Comparison of ENCODE assay signal across 12 mouse cellular contexts in the genomic region with DNA sequence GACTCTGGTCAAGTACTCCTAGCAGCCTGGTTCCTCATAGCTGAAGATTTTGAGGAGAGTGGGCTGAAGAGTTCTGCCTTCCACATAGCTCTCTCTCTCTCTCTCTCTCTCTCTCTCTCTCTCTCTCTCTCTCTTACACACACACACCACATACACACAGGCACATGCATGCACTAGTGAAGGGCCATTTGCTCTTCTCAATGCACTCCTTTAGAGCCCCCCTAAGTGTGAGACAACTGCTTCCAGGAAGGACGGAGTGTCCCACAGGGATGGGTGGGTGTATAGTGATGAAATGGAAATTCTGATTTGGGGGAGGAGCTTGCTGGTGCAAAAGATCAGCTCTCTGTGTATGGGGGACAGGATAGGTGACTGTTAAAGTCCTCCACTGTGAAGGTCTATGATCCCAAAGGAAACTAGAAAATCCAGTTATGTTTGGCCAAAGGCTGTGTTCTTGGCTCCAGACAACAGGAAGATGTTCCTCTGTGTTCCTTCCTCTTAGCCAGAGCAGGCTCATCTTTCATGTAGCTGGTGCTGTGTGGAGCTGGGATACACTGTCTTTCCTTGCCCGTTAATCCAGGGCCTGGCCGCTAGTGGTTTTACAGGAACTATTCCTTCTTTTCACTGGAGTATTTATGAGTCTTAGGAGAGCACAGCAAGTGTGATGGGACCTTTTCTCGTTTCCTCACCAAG. TPM values are rescaled to one million over a fixed set of nuclear protein-coding genes. Genes with fewer than 3 reads are reported as not detected.
DNase-seq lines count a peak whose midpoint lies in the region; ATAC-seq and TF ChIP-seq lines count a peak whose summit lies in the region.
"Had no signal": no experiment of that assay in that cellular context is flagged by ENCODE, and none has a peak within 500 bp of the region (broad histone marks: within the 10 kb centered on the region; RNA-seq: fewer than 3 reads in every experiment).

No protein-coding gene starts in this region.

- H3K9ac ChIP-seq in heart, embryonic 13.5 days, result no peak overlapping the region
- no peak overlapping the region for H3K9ac ChIP-seq in kidney, postnatal 0 days (ENCODE audit: low read depth, low read length)
- H3K9ac ChIP-seq in liver, postnatal 0 days (replicated peaks), result no peak overlapping the region
- H3K9ac ChIP-seq: hindbrain, embryonic 14.5 days had no signal

- 45% methylated on average over 4 of the region's 4 CpGs for WGBS in heart, embryonic 13.5 days
- 30% methylated on average over 4 of the region's 4 CpGs for WGBS in kidney, postnatal 0 days
- 39% methylated on average over 4 of the region's 4 CpGs for WGBS in liver, postnatal 0 days (ENCODE audit: insufficient replicate concordance)

- no peaks in the 10 kb centered on the region for H3K27me3 ChIP-seq in heart, embryonic 13.5 days (replicated peaks)
- H3K27me3 ChIP-seq in kidney, postnatal 0 days (ENCODE audit: insufficient read depth, low read length), result no peaks in the 10 kb centered on the region
- H3K27me3 ChIP-seq in liver, postnatal 0 days (ENCODE audit: insufficient read depth, low read length), result no peaks in the 10 kb centered on the region

- DNase-seq in heart, adult 8-10 months (ENCODE audit: low spot score), result no peak
- DNase-seq in lung, postnatal 10 days, result peak; percentile 7
- DNase-seq in lung, postnatal 4 days, result no peak
- peak; percentile 39 for DNase-seq in kidney, postnatal 0 days (ENCODE audit: low spot score)
- DNase-seq in liver, postnatal 0 days, result no peak
- no peak for DNase-seq in right cerebral cortex, adult 2 months (ENCODE audit: low spot score in 2 of 2)
- no peak for DNase-seq in thymus, postnatal 36 days
- DNase-seq: cerebellum, postnatal 25 days; thymus, adult 18-20 months had no signal

- H3K4me3 ChIP-seq in heart, embryonic 13.5 days, result no peak overlapping the region
- no peak overlapping the region for H3K4me3 ChIP-seq in kidney, postnatal 0 days (replicated peaks; ENCODE audit: low read depth, low read length)
- H3K4me3 ChIP-seq in liver, postnatal 0 days (ENCODE audit: low read depth, low read length), result no peak overlapping the region

- H3K4me2 ChIP-seq in heart, embryonic 13.5 days, result no peak overlapping the region
- no peak overlapping the region for H3K4me2 ChIP-seq in kidney, postnatal 0 days (ENCODE audit: low read length)
- no peak overlapping the region for H3K4me2 ChIP-seq in liver, postnatal 0 days (ENCODE audit: low read depth, low read length)
- H3K4me2 ChIP-seq: hindbrain, embryonic 14.5 days had no signal

- H3K27ac ChIP-seq in heart, embryonic 13.5 days (replicated peaks), result peak overlapping the region; percentile 72
- no peak overlapping the region for H3K27ac ChIP-seq in kidney, postnatal 0 days
- H3K27ac ChIP-seq in liver, postnatal 0 days (ENCODE audit: low read depth), result peak overlapping the region; percentile 60
- H3K27ac ChIP-seq: hindbrain, embryonic 14.5 days had no signal

- peaks cover 35% of the 10 kb centered on the region for H3K4me1 ChIP-seq in heart, embryonic 13.5 days
- no peaks in the 10 kb centered on the region for H3K4me1 ChIP-seq in kidney, postnatal 0 days (replicated peaks; ENCODE audit: insufficient read depth, low read length)
- peaks cover 13% of the 10 kb centered on the region for H3K4me1 ChIP-seq in liver, postnatal 0 days (ENCODE audit: insufficient read depth)

- no peaks in the 10 kb centered on the region for H3K36me3 ChIP-seq in heart, embryonic 13.5 days
- no peaks in the 10 kb centered on the region for H3K36me3 ChIP-seq in kidney, postnatal 0 days (ENCODE audit: insufficient read depth, low read length)
- no peaks in the 10 kb centered on the region for H3K36me3 ChIP-seq in liver, postnatal 0 days (replicated peaks; ENCODE audit: insufficient read depth, low read length)

- TF ChIP-seq EP300 in liver, postnatal 0 days (IDR thresholded peaks at IDR 0.05; ENCODE audit: low read depth), result no peak

- no peak for TF ChIP-seq CTCF in kidney, postnatal 0 days (IDR thresholded peaks at IDR 0.05; ENCODE audit: low read depth)
- no peak for TF ChIP-seq CTCF in liver, postnatal 0 days (IDR thresholded peaks at IDR 0.05; ENCODE audit: low read depth)

- peak; percentile 31; the same call in 1 of the 2 replicates for ATAC-seq in heart, embryonic 13.5 days (ENCODE audit: extremely low read depth, insufficient number of reproducible peaks, low FRiP score, low TSS enrichment)
- ATAC-seq in kidney, postnatal 0 days (replicated peaks; ENCODE audit: low FRiP score, low read depth), result no peak
- ATAC-seq in liver, postnatal 0 days, result peak; percentile 61
- ATAC-seq: CD4-positive, CD25-positive, alpha-beta regulatory T cell, adult 4 months had no signal

- no peaks in the 10 kb centered on the region for H3K9me3 ChIP-seq in heart, embryonic 13.5 days
- H3K9me3 ChIP-seq in kidney, postnatal 0 days (replicated peaks; ENCODE audit: low read length), result no peaks in the 10 kb centered on the region
- H3K9me3 ChIP-seq in liver, postnatal 0 days (ENCODE audit: low read length), result no peaks in the 10 kb centered on the region

RNA-seq across cellular contexts. Expression of gene Reep1, which starts 27.7 kb away (rescaled TPM):
- polyA plus RNA-seq in heart, embryonic 13.5 days (2015; fragmentation: Nextera tagmentation; extraction: Ambion mirVana), result 17.9 and 18.6 TPM in 2 replicates
- 10 to 100 TPM; 16.2 to 20.0 (median 18.0) TPM for total RNA-seq in heart, adult 8-10 months (2022)
- polyA plus RNA-seq in kidney, postnatal 0 days (2015; fragmentation: Nextera tagmentation; extraction: Ambion mirVana), result 5.3 and 5.7 TPM in 2 replicates
- 1.9 and 2.3 TPM in 2 replicates for polyA plus RNA-seq in liver, postnatal 0 days (2015; fragmentation: Nextera tagmentation; extraction: Ambion mirVana)

Comparison
In these comparisons a context has a peak if more than half of its experiments do, and no peak if none do; other contexts are left out.
1. DNase-seq: peak in lung, postnatal 10 days (single experiment) and kidney, postnatal 0 days (single experiment); none in heart, adult 8-10 months (single experiment), lung, postnatal 4 days (0 of 2), liver, postnatal 0 days (single experiment), right cerebral cortex, adult 2 months (0 of 2) and thymus, postnatal 36 days (0 of 2).